Mouse (Mus musculus): Measurements from ENCODE around the gene Olfr924. TPM values are rescaled to one million over a fixed set of nuclear protein-coding genes. Genes with fewer than 3 reads are reported as not detected.
"Not testable (repeated sequence)": the region's sequence is repeated elsewhere in the genome, so short reads cannot be mapped to it uniquely, and the experiment has no call there.

Gene Olfr924
- not detected in 2 replicates for polyA plus RNA-seq (2016; fragmentation: Nextera tagmentation; extraction: Ambion mirVana)

GRCm38 (mm10) chr9:38844149-38844548 is at the start of gene Olfr924:
TSS of gene Olfr924 (plus strand) at chr9:38844449.
- H3K4me3 ChIP-seq = no peak within 1 kb of the TSS
- no peak for DNase-seq (ENCODE audit: low spot score)
- no peak within 1 kb of the TSS for H3K27ac ChIP-seq (replicated peaks)
- no peaks in the 10 kb centered on the region for H3K27me3 ChIP-seq (ENCODE audit: low read depth, poor library complexity, severe bottlenecking)
- no peaks in the 10 kb centered on the region for H3K4me1 ChIP-seq
- 92% methylated on average over 1 of the region's 1 CpGs for WGBS
- no peaks in the 10 kb centered on the region for H3K36me3 ChIP-seq
- no peaks in the 10 kb centered on the region for H3K9me3 ChIP-seq (replicated peaks)

GRCm38 (mm10) chr9:38805696-38806095 is 38.6 kb upstream of the Olfr924 start:
- Histone ChIP-seq H3K36me3 (no peaks in the 10 kb centered on the region), H3K4me1 (no peaks in the 10 kb centered on the region), H3K27ac (replicated peaks) (no peak overlapping the region), H3K9me3 (replicated peaks) (no peaks in the 10 kb centered on the region), H3K27me3 (ENCODE audit: low read depth, poor library complexity, severe bottlenecking) (no peaks in the 10 kb centered on the region), H3K4me3 (no peak overlapping the region)
- no peak for DNase-seq (ENCODE audit: low spot score)

GRCm38 (mm10) chr9:38814314-38814713 is 29.9 kb upstream of the Olfr924 start, which contains the start of gene Olfr922:
TSS of gene Olfr922 (plus strand) at chr9:38814614.
- Histone ChIP-seq H3K4me3 (no peak within 1 kb of the TSS), H3K36me3 (no peaks in the 10 kb centered on the region), H3K27ac (replicated peaks) (no peak within 1 kb of the TSS), H3K9me3 (replicated peaks) (no peaks in the 10 kb centered on the region), H3K4me1 (no peaks in the 10 kb centered on the region), H3K27me3 (ENCODE audit: low read depth, poor library complexity, severe bottlenecking) (no peaks in the 10 kb centered on the region)
- WGBS = 86% methylated on average over 2 of the region's 2 CpGs
- no peak for DNase-seq (ENCODE audit: low spot score)

GRCm38 (mm10) chr9:38815458-38815986 is 28.7 kb upstream of the Olfr924 start:
- Histone ChIP-seq H3K27me3 (ENCODE audit: low read depth, poor library complexity, severe bottlenecking) (no peaks in the 10 kb centered on the region), H3K27ac (replicated peaks) (no peak overlapping the region), H3K36me3 (no peaks in the 10 kb centered on the region), H3K4me3 (no peak overlapping the region), H3K9me3 (replicated peaks) (no peaks in the 10 kb centered on the region), H3K4me1 (no peaks in the 10 kb centered on the region)
- 83% methylated on average over 1 of the region's 1 CpGs for WGBS
- DNase-seq (ENCODE audit: low spot score) = no peak

GRCm38 (mm10) chr9:38826245-38826644 is 18.0 kb upstream of the Olfr924 start, which contains the start of gene Olfr923:
TSS of gene Olfr923 (plus strand) at chr9:38826545.
- 85% methylated on average over 1 of the region's 1 CpGs for WGBS

GRCm38 (mm10) chr9:38833027-38833426 is 11.2 kb upstream of the Olfr924 start:
- no peaks in the 10 kb centered on the region for H3K27me3 ChIP-seq (ENCODE audit: low read depth, poor library complexity, severe bottlenecking)
- no peaks in the 10 kb centered on the region for H3K4me1 ChIP-seq
- H3K9me3 ChIP-seq (replicated peaks) = no peaks in the 10 kb centered on the region
- no peak overlapping the region for H3K4me3 ChIP-seq
- DNase-seq (ENCODE audit: low spot score) = no peak
- no peak overlapping the region for H3K27ac ChIP-seq (replicated peaks)
- 83% methylated on average over 2 of the region's 2 CpGs for WGBS
- H3K36me3 ChIP-seq = no peaks in the 10 kb centered on the region

More at GRCm38 (mm10) chr9:38826245-38826644, 18.0 kb upstream of the Olfr924 start, which contains the start of gene Olfr923:
- no peak within 1 kb of the TSS for H3K27ac ChIP-seq (replicated peaks)
- H3K9me3 ChIP-seq (replicated peaks) = no peaks in the 10 kb centered on the region
- no peaks in the 10 kb centered on the region for H3K27me3 ChIP-seq (ENCODE audit: low read depth, poor library complexity, severe bottlenecking)
- no peak within 1 kb of the TSS for H3K4me3 ChIP-seq
- H3K4me1 ChIP-seq = no peaks in the 10 kb centered on the region
- H3K36me3 ChIP-seq = no peaks in the 10 kb centered on the region
- DNase-seq (ENCODE audit: low spot score) = no peak

- H3K4me3 ChIP-seq = no peak within 1 kb of the TSS
- H3K27me3 ChIP-seq (ENCODE audit: low read depth, poor library complexity, severe bottlenecking) = no peaks in the 10 kb centered on the region
- DNase-seq (ENCODE audit: low spot score) = no peak
- no peaks in the 10 kb centered on the region for H3K4me1 ChIP-seq
- no peaks in the 10 kb centered on the region for H3K9me3 ChIP-seq (replicated peaks)
- H3K36me3 ChIP-seq = no peaks in the 10 kb centered on the region
- no peak within 1 kb of the TSS for H3K27ac ChIP-seq (replicated peaks)
These were observed 10.5 kb downstream of the Olfr924 start, which contains the start of gene Olfr26 for GRCm38 (mm10) chr9:38854760-38855159. TSS of gene Olfr26 (plus strand) at chr9:38855060.

GRCm38 (mm10) chr9:38874880-38875279 is 30.6 kb downstream of the Olfr924 start:
- DNase-seq (ENCODE audit: low spot score); H3K4me3 ChIP-seq; H3K4me1 ChIP-seq; H3K9me3 ChIP-seq (replicated peaks); H3K36me3 ChIP-seq; H3K27ac ChIP-seq (replicated peaks); H3K27me3 ChIP-seq (ENCODE audit: low read depth, poor library complexity, severe bottlenecking): not testable (repeated sequence)
- 58% methylated on average over 2 of the region's 2 CpGs for WGBS

GRCm38 (mm10) chr9:38876826-38877225 is 32.6 kb downstream of the Olfr924 start, which contains the start of gene Olfr926:
TSS of gene Olfr926 (plus strand) at chr9:38877126.
- no peak within 1 kb of the TSS for H3K27ac ChIP-seq (replicated peaks)
- no peaks in the 10 kb centered on the region for H3K36me3 ChIP-seq
- WGBS = 84% methylated on average over 2 of the region's 2 CpGs
- no peaks in the 10 kb centered on the region for H3K4me1 ChIP-seq
- H3K4me3 ChIP-seq = no peak within 1 kb of the TSS
- H3K27me3 ChIP-seq (ENCODE audit: low read depth, poor library complexity, severe bottlenecking) = no peaks in the 10 kb centered on the region
- 0 out of 2 replicates have a peak, but pooled peaks cover 12% of the 10 kb centered on the region for H3K9me3 ChIP-seq (replicated peaks)
- DNase-seq (ENCODE audit: low spot score) = no peak

Other genes with a start within 250 kb of the Olfr924 start
- not detected in 2 replicates for gene Olfr914, start 239.3 kb upstream of the Olfr924 start, polyA plus RNA-seq (2016; fragmentation: Nextera tagmentation; extraction: Ambion mirVana)
- not detected in 2 replicates for gene Olfr916, start 184.6 kb upstream of the Olfr924 start, polyA plus RNA-seq (2016; fragmentation: Nextera tagmentation; extraction: Ambion mirVana)
- not detected in 2 replicates for gene Olfr917, start 178.6 kb upstream of the Olfr924 start, polyA plus RNA-seq (2016; fragmentation: Nextera tagmentation; extraction: Ambion mirVana)
- not detected in 2 replicates for gene Olfr918, start 169.8 kb upstream of the Olfr924 start, polyA plus RNA-seq (2016; fragmentation: Nextera tagmentation; extraction: Ambion mirVana)
- gene Olfr919, start 140.8 kb upstream of the Olfr924 start, polyA plus RNA-seq (2016; fragmentation: Nextera tagmentation; extraction: Ambion mirVana) = not detected in 2 replicates
- gene Vwa5a, start 126.2 kb upstream of the Olfr924 start, polyA plus RNA-seq (2016; fragmentation: Nextera tagmentation; extraction: Ambion mirVana) = 6.0 and 7.2 TPM in 2 replicates
- gene Olfr920, start 92.2 kb upstream of the Olfr924 start, polyA plus RNA-seq (2016; fragmentation: Nextera tagmentation; extraction: Ambion mirVana) = 0.02 TPM in 1 of 2 replicates, not detected in the other
- gene Olfr921, start 71.4 kb upstream of the Olfr924 start, polyA plus RNA-seq (2016; fragmentation: Nextera tagmentation; extraction: Ambion mirVana) = not detected in 2 replicates
- gene Olfr922, start 29.8 kb upstream of the Olfr924 start, polyA plus RNA-seq (2016; fragmentation: Nextera tagmentation; extraction: Ambion mirVana) = not detected in 2 replicates
- gene Olfr923, start 17.9 kb upstream of the Olfr924 start, polyA plus RNA-seq (2016; fragmentation: Nextera tagmentation; extraction: Ambion mirVana) = not detected in 2 replicates
- gene Olfr26, start 10.6 kb downstream of the Olfr924 start, polyA plus RNA-seq (2016; fragmentation: Nextera tagmentation; extraction: Ambion mirVana) = not detected in 2 replicates
- not detected in 2 replicates for gene Olfr926, start 32.7 kb downstream of the Olfr924 start, polyA plus RNA-seq (2016; fragmentation: Nextera tagmentation; extraction: Ambion mirVana)
- not detected in 2 replicates for gene Olfr930, start 85.4 kb downstream of the Olfr924 start, polyA plus RNA-seq (2016; fragmentation: Nextera tagmentation; extraction: Ambion mirVana)
- not detected in 2 replicates for gene Olfr933, start 127.9 kb downstream of the Olfr924 start, polyA plus RNA-seq (2016; fragmentation: Nextera tagmentation; extraction: Ambion mirVana)
- not detected in 2 replicates for gene Olfr934, start 143.9 kb downstream of the Olfr924 start, polyA plus RNA-seq (2016; fragmentation: Nextera tagmentation; extraction: Ambion mirVana)
- gene Olfr935, start 155.2 kb downstream of the Olfr924 start, polyA plus RNA-seq (2016; fragmentation: Nextera tagmentation; extraction: Ambion mirVana) = not detected in 2 replicates
- gene Olfr146, start 178.9 kb downstream of the Olfr924 start, polyA plus RNA-seq (2016; fragmentation: Nextera tagmentation; extraction: Ambion mirVana) = not detected in 2 replicates
- gene Olfr937, start 220.5 kb downstream of the Olfr924 start, polyA plus RNA-seq (2016; fragmentation: Nextera tagmentation; extraction: Ambion mirVana) = not detected in 2 replicates
- not detected in 2 replicates for gene Olfr938, start 234.4 kb downstream of the Olfr924 start, polyA plus RNA-seq (2016; fragmentation: Nextera tagmentation; extraction: Ambion mirVana)